In the genomic region with DNA sequence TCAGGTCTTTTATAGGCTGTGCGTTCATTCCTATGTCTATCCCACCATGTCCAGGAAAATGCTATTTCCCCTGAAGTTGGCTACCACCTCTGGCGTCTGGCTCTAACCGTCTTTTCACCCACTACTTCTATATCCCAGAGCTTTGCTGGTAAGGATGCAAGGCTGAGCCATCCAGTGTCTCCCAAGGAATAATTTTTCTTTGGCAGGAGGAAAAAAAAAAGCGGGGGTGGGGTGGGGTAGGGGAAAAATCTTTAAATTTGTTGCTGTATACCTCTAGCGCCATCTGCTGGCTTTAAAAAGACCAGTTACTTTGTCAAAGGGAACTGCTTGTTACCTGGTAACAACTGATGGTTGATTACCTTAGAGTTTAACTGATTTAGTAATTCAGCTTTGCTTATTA, we compare ENCODE assay signal across 8 mouse cellular contexts. TPM values are rescaled to one million over a fixed set of nuclear protein-coding genes. Genes with fewer than 3 reads are reported as not detected.
DNase-seq lines count a peak whose midpoint lies in the region; ATAC-seq lines count a peak whose summit lies in the region.
"Had no signal": no experiment of that assay in that cellular context is flagged by ENCODE, and none has a peak within 500 bp of the region (broad histone marks: within the 10 kb centered on the region; RNA-seq: fewer than 3 reads in every experiment).

No protein-coding gene starts in this region.

- ATAC-seq in kidney, embryonic 16.5 days (ENCODE audit: low FRiP score, low TSS enrichment), result no peak

- no peak overlapping the region for H3K4me3 ChIP-seq in kidney, embryonic 16.5 days (ENCODE audit: low read length)
- H3K4me3 ChIP-seq: embryonic facial prominence, embryonic 12.5 days had no signal

- H3K36me3 ChIP-seq in kidney, embryonic 16.5 days (ENCODE audit: insufficient read depth, low read length), result peaks cover 36% of the 10 kb centered on the region

- H3K9ac ChIP-seq in kidney, embryonic 16.5 days (replicated peaks; ENCODE audit: low read length), result no peak overlapping the region
- H3K9ac ChIP-seq: embryonic facial prominence, embryonic 12.5 days had no signal

- WGBS in kidney, embryonic 16.5 days, result 51% methylated on average over 5 of the region's 5 CpGs

- peaks cover 16% of the 10 kb centered on the region for H3K4me1 ChIP-seq in kidney, embryonic 16.5 days (ENCODE audit: insufficient read depth, low read length)

- no peak overlapping the region for H3K27ac ChIP-seq in kidney, embryonic 16.5 days (ENCODE audit: low read length)
- H3K27ac ChIP-seq: embryonic facial prominence, embryonic 12.5 days had no signal

- H3K27me3 ChIP-seq in kidney, embryonic 16.5 days (ENCODE audit: insufficient read depth, low read length), result no peaks in the 10 kb centered on the region
- H3K27me3 ChIP-seq: embryonic facial prominence, embryonic 12.5 days had no signal

- no peaks in the 10 kb centered on the region for H3K9me3 ChIP-seq in kidney, embryonic 16.5 days (ENCODE audit: low read length)
- H3K9me3 ChIP-seq: embryonic facial prominence, embryonic 12.5 days had no signal

- H3K4me2 ChIP-seq in kidney, embryonic 16.5 days (replicated peaks; ENCODE audit: low read depth, low read length), result no peak overlapping the region
- H3K4me2 ChIP-seq: embryonic facial prominence, embryonic 12.5 days had no signal

- peak; percentile 47 for DNase-seq in kidney, postnatal 10 days
- peak; percentile 68 for DNase-seq in 416B (ENCODE audit: low read depth)
- DNase-seq in B cell, adult 2 months, result peak; percentile 24 to 26
- DNase-seq in cerebellum, postnatal 25 days, result peak; percentile 46 to 63
- peak; percentile 66 for DNase-seq in retina, postnatal 1 day
- no peak for DNase-seq in ovary, adult 18-20 months (ENCODE audit: low spot score)

RNA-seq across cellular contexts. Expression of gene Hebp2, which starts 17.4 kb away (rescaled TPM):
- polyA plus RNA-seq in kidney, embryonic 16.5 days (2015; fragmentation: Nextera tagmentation; extraction: Ambion mirVana), result 13.3 and 14.2 TPM in 2 replicates
